Mouse (Mus musculus): ENCODE data around the gene Zfp791.
A peak's percentile ranks its signal among the peaks of the same experiment; 100 is the strongest.
"Not testable (repeated sequence)": the region's sequence is repeated elsewhere in the genome, so short reads cannot be mapped to it uniquely, and the experiment has no call there.

The Zfp791 gene

DNA sequence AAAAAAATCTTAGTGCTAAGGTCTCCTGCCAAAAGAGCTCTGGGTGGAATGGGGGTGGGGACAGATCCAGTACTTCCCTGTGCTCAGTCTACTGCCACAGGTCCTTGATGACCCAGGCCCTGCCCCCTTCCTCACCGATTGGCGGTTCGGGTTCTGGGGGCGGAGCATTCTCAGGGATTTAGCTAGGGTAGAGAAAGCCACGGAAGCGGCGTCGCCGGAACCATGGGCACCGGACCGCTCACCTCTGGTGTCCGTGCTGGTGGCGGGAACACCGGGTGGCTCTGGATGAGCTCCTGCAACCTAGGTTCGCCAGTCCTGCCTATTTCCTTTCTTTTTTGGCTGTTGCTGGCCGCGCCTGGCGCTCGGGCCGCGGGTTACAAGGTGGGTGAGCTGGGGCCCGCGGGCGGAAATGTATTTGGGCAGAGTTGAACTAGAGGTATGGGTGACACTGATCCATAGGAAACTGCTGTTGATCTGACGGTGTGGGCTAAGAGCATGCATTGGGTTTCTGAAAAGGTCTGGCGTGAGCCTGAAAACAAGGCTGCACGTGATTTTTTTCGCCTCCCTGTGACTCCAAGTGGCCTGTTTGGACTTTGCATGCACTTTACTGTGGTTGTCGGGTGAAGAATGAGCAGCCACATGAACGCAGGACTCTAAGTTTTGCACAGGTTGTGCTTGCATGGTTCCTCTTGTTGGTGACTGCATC lies 39.6 kb downstream of the Zfp791 start, which contains the start of gene Man2b1:
Gene Man2b1, plus strand, starts transcription at position 163 of the 706 bp plus-strand sequence.
- peak; percentile 58 for DNase-seq (ENCODE audit: low read depth, low spot score)

DNA sequence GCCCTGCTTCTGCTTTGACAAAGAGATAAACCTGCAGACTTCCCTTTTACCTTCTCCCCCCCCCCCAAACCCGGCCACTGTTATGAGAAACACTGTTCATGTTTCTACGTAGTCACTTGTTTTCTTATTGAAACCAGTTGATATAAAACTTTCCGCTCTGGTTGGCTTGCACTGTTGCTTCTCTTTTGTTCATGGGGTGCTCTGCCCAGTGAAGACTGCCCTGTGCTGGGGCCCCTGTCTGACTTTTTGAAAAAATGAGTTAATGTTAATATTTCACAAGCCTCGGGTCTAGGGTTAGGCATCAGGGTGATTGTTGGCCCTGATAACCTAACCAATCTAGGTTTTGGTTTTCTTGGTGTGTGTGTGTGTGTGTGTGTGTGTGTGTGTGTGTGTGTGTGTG lies 40.7 kb downstream of the Zfp791 start:
- DNase-seq (ENCODE audit: low read depth, low spot score), result not testable (repeated sequence)

DNA sequence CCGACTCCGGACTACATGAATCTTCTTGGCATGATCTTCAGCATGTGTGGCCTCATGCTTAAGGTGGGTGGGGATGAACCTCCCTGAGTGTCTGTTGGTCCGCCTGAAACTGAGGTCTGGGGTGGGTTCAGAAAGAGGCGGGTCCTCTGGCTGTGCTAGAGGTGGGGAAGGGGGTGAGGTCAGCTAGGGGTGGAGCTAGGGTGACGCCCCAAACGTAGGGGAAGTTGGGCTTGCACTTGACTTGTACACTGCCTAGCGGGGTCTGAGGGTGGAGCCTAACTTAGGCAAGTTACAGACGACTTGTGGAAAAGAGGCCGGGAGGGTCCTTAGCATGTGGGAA lies 41.7 kb downstream of the Zfp791 start, which contains the start of gene Wdr83:
Gene Wdr83, minus strand, starts transcription at position 91 of the 340 bp plus-strand sequence.
- no peak for DNase-seq (ENCODE audit: low read depth, low spot score)

DNA sequence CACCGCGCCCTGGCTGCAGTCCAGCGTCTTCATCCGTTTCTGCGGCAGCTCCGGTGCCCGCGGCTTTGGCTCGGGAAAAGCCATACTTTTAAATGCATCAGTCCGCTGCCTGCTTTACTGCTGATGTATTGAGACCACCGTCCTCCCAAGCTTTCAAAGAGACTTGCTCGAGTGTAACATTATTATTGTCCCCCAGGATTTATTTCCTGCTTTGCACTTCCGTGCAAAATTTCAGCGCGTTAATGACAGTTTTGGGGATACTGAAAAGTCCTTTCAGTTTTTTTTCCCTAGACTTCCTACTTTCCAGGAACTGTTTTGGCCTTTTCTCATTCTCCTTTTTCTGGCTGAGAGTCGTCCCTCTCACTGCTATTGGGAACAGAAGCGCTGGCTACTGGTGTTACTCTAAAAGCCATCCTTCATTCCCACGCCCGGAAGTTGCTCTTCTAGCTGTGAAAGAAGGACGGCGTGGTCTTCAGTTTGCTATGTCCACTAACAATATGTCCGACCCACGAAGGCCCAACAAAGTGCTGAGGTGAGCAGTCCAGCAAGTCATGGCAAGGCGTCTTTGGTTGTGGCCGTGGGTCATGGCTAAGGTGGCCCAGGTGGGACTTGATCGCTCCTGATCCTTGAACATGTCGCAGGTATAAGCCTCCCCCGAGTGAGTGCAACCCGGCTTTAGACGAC lies 42.2 kb downstream of the Zfp791 start, which contains the start of gene Wdr83os:
Gene Wdr83os, plus strand, starts transcription at position 209 of the 684 bp plus-strand sequence.
- DNase-seq (ENCODE audit: low read depth, low spot score), result peak; percentile 73

DNA sequence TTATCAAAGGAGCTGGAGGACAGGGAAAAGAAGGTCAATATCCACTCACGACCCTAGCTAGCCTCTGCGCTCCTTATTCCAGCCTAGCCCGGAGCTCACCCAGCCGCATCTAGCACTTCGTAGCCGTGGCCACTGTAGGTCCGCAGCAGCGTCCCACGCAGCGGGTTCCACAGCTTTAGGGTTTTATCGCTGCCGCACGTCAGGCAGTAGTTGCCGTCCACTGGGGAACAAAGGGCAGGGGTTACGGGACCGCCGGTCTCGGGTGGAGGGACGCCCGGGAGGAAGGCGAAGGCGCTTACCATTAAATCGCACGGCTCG lies 42.7 kb downstream of the Zfp791 start:
- no peak for DNase-seq (ENCODE audit: low read depth, low spot score)

DNA sequence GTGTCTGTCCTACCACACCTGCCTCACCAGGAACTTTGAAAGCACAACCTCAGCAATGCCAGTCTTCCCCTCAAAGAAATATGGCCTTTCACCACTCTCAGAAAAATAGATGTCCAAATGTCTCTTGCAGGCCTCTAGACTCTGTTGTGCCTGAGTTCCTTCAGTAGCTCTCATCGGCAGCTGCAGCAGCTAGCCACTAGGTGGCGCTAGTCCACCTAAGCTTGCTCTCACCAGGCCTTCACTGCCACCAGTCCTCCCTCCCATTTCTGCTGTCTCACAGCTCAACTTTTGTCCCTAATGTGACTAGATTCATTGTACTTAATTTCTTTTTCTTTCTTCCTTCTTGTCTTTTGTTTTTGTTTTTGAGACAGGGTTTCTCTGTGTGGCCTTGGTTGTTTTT lies 45.9 kb downstream of the Zfp791 start:
- DNase-seq (ENCODE audit: low read depth, low spot score), result no peak

DNA sequence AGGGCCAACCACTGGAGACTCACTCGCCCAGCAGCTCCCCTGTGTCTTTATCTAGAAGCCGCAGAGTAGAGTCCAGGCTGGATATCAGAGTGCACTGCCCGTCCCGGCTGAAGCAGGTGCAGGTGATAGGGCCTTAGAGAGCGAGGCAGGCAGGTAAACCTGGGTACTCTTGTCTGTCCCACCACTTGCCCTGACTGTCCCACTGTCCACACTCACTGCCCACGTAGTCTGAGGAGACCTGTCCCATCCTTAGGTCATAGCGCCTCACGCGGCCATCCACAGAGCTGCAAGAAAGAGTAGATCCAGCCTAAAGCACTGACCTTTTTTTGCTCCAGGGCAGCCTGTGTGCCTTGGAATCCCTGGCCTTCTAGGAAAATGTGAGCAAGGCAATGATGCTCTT lies 46.9 kb downstream of the Zfp791 start:
- DNase-seq (ENCODE audit: low read depth, low spot score), result no peak

DNA sequence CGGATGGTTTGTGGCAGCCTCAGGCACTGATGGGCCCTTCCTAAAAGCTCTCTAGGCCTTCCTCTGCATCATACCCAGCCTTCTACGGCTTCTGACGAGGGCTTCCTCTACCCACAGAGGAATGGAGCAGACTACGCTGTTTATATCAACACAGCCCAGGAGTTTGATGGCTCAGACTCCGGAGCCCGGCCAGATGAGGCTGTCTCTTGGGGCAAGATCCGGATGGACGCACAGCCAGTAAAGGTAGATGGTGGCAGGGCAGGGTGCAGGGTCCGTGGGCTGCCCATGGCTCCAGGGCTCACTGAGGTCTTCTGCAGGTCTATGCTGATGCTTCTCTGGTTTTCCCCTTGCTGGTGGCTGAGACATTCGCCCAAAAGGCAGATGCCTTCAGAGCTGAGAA lies 48.3 kb downstream of the Zfp791 start:
- no peak for DNase-seq (ENCODE audit: low read depth, low spot score)

DNA sequence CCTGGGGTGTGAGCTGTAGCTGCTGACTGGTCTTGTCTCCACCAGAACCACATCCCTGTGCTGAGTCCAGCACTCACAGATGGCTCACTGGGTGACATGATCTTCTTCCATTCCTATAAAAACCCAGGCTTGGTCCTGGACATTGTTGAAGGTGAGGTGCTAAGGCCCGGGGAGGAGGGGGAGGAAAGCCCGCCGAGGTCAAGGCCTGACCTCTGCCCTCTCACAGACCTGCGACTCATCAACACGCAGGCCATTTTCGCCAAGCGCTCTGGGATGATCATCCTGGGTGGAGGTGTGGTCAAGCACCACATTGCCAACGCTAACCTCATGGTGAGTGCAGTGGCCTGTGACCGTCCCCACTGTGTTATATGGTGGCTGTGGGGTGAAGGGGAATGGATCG lies 48.7 kb downstream of the Zfp791 start:
- DNase-seq (ENCODE audit: low read depth, low spot score), result no peak

DNA sequence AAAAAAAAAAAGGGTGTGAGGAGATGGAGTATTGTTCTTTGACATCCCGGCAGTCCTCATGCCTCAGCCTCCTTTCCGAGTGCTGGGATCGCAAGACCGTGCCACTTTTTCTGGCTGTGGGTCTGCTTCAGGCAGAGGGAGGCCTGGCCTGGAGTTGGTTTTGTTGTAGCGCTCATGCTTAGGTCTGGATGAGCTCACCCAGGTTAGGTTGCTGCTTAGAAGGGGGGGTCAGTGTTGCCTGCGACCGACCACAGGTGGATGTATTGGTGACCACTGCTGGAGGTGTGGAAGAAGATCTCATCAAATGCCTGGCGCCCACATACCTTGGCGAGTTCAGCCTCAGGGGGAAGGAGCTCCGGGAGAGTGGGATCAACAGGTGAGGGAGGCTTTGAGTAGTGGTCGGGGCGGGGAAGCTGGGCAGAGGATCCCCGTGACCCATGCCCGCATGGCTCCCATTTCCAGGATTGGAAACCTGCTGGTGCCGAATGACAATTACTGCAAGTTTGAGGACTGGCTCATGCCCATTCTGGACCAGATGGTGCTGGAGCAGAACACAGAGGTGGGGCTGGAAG lies 49.8 kb downstream of the Zfp791 start:
- DNase-seq (ENCODE audit: low read depth, low spot score), result no peak

DNA sequence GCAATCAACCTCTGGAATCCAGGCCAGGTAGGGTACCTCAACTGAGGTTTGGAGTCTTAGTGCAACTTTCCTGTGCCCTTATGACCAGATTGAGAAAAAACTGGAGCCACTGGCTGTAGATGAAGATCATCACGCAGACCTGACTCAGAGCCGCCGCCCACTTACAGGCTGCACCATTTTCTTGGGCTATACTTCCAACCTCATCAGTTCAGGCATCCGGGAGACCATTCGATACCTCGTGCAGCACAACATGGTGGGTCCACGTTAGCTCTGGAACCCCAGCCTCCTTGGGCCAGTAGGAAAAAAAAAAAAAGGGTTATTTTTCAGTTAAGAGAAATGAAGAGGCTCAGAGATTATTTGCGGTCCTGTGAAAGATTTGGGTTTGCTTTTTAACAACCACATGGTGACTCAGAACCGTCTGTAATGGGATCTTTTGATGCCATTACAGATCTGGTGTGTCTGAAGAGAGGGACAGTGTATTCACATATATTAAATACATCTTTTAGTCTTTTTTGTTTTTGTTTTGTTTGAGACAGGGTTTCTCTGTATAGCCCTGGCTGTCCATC lies 50.4 kb downstream of the Zfp791 start:
- no peak for DNase-seq (ENCODE audit: low read depth, low spot score)

DNA sequence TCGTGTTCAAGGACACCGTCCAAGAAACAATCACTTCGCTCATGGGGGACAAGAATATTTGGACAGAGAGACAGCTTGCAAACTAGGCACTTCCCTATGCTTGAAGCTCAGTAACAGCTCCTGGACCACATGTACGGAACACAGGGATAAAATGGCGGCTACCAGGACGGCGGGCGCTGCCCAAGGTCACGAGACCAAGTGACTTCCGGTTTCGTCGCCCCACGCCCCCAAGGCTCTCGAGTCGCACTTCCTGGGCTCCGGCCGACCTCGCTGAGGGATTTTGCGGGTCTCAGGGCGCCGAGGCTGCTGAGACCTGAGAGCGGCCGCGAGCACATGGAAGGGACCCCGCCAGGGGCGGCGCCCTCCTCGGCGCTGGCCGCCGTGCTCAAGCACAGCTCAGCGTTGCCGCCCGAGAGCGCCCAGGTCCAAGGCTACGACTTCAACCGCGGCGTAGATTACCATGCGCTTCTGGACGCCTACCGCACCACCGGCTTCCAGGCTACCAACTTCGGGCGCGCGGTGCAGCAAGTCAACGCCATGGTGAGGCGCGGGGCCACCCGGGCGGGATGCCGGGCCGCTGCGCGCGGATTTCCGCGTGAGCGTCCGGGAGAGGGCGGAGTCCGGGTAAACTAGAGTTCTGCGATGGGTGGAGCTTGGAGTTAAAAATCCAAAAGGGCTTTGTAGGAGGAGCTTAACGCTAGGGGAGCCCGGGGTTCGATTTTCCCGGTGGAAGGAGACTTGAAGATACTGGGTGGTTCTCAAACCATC lies 51.2 kb downstream of the Zfp791 start, which contains the start of gene Dhps:
Gene Dhps, plus strand, starts transcription at position 244 of the 768 bp plus-strand sequence.
- DNase-seq (ENCODE audit: low read depth, low spot score), result peak; percentile 76

DNA sequence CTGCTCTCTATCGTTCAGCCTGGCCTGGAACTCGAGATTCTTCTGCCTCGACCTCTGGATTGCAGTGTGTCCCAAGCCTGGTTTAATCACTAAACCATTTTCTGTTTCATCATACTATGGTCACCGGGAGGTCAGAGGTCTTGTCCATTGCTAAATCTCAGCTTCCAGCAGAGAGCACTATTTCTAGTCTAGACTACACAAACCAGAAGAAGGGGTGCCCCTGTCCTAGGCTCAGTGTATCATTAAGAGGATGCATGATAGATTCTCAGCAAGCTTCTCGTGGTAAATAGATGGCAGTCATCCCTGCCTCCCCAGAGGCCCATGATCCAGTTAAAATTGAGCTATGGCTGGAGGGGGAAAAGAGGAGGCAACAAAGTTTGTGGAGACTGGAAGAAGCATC lies 51.9 kb downstream of the Zfp791 start:
- DNase-seq (ENCODE audit: low read depth, low spot score), result no peak

DNA sequence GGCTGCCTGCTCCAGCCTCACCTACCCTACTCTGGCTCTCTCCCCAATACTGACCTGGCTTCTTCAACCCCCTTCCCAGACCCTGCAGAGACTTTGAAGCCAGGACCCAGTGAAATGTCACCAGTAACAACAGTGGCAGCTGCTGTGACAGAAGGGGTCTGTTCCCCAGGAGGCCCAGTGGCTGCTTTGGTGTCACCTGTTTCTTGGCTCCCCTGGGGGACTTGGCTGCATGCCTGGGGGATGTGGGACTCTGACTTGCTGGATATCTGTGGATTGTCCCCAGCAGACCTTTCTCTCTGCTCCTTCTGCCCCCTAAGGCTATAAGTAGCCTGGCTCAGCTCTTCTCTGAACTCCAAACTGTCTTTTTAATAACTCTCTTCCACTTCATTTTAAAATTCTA lies 54.9 kb downstream of the Zfp791 start, which contains the start of gene Gm5741:
Gene Gm5741, minus strand, starts transcription at position 1 of the 400 bp plus-strand sequence.
- DNase-seq (ENCODE audit: low read depth, low spot score), result no peak

DNA sequence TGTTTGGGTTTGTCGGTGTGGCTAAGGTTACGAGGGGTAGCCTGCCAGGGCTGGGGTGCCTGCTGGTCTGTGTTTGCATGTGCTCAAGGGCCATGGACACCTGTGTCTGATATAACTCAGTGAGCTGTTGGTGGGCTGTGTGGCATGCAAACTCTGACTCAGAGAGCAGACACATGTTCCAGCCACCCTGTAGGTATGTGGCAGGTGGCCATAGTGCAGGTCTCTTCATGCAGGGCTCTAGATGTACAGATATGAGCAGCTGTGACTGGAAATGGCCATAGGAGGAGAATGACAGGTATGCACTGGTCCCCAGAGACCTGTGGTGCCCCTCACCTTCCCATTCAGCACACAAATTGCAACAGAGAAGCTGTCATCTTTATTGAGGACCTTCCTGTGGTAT lies 55.7 kb downstream of the Zfp791 start:
- DNase-seq (ENCODE audit: low read depth, low spot score), result no peak

DNA sequence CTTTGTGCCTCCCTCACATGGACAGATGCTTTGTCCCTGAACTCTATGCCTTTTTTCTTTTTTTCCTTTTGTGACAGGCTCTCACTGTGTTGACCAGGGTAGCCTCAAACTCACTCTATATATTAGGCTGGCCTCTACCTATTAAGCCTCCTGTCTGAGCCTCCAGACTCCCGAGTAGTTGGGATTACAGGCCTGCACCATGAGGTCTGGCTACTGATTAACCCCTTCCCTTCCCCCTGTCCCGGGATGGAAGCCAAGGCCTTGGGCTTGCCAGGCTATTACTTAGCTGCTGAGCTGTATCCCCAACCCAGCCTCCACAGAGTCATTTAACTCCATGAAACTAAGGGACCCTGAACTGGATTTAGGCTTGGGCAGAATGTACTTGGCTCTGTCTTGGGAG lies 57.7 kb downstream of the Zfp791 start:
- DNase-seq (ENCODE audit: low read depth, low spot score), result no peak

DNA sequence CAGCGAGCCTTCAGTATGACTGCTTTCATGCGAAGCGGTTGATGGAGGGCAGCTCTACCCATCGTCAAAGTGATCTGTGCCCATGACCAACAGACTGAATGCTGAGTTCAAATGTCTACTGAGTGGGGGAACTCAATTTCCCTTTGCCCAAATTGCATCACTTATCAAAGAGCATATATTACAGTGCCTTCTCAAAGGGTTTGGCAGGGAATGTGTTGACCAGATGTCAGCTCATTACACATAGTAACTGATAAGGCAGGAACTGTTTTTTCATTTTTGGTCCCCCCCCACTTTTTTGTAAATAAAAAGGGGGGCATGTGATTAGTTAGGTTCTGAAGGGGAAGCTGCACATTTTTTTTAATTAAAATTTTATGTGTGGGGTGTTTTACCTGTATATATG lies 60.3 kb downstream of the Zfp791 start:
- DNase-seq (ENCODE audit: low read depth, low spot score), result no peak

DNA sequence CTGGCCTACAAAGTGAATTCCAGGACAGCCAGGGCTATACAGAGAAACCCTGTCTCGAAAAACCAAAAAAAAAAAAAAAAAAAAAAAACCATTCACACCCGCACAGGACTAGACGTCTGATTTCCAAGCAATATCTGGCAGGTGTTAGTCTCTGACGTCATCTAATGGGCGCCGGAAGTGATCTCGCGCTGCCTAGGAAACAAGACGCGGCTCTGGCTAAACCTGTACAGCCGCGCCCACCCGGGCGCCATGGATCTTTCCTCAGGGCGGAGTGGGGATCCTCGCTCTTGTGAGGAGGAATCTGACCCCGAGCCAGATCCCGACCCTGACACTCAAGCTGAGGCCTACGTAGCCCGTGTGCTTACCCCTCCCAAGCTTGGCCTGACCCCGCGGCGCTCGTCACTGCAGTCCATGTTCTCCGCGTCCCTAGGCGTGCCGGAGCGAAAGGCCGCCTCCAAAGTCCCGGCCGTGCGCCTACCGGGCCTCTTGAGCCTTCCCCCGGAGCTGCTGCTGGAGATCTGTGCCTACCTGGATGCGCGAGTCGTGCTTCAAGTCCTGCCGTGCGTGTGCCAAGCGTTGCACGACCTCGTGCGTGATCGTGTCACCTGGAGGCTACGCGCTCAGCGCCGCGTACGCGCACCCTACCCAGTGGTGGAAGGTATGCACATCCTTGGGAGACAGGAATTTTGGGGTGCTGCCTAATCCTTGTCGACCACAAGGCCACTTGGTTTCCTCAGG lies 62.8 kb downstream of the Zfp791 start, which contains the start of gene Fbxw9:
Gene Fbxw9, plus strand, starts transcription at position 177 of the 738 bp plus-strand sequence.
- DNase-seq (ENCODE audit: low read depth, low spot score), result peak; percentile 91
